Mouse (Mus musculus): ENCODE measurements around the gene Trappc4.
A peak's percentile ranks its signal among the peaks of the same experiment; 100 is the strongest.

DNA sequence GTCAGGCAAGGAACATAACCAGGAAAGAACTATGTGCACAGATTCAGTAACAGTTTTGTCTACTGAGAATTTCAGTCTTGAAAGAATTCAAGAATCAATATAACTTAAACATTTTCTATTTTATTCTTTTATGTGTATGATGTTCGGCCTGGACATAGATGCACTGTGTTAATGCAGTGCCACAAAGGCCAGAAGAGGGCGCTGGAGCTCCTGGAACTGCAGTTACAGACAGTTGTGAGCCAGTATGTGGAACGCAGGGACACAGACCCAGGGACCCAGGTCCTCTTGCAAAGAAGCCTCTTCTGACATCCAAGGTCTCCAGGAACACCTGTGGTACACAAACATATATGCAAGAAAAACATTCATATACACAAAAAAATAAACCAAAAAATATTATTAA lies 42.9 kb downstream of the Trappc4 start:
- peak; percentile 29; the same call in 1 of the 2 replicates for TF ChIP-seq ZC3H11A (IDR thresholded peaks at IDR 0.05; ENCODE audit: borderline replicate concordance, low read depth, low read length)
- TF ChIP-seq MAFK (IDR thresholded peaks at IDR 0.05; ENCODE audit: insufficient read depth, low read depth, low read length) = no peak
- TF ChIP-seq ZNF384 (IDR thresholded peaks at IDR 0.05; ENCODE audit: low read depth, low read length) = no peak

Data from ES-E14 (cell line).